Mouse (Mus musculus) stomach, embryonic 14.5 days (tissue): ENCODE data around the gene Nyap1. TPM values are rescaled to one million over a fixed set of nuclear protein-coding genes. Genes with fewer than 3 reads are reported as not detected.

Experiments
- ATAC-seq: fragments of 200-750 bp; cut with Nextera tagmentation; 2 replicates; pipeline ENCODE4 v1.8.0; 2017; ENCODE audit warnings: low read depth, moderate TSS enrichment; ENCODE audit not compliant: insufficient number of reproducible peaks, insufficient read depth, low FRiP score
- H3K27ac ChIP-seq: fragments of 300-500 bp; sonication (generic); 2 replicates; pipeline ENCODE4 v1.5.1; 2014; ENCODE audit warnings: mild to moderate bottlenecking, low read length, moderate library complexity, mixed read lengths
- H3K27me3 ChIP-seq: fragments of 300-500 bp; sonication (generic); 2 replicates; pipeline ENCODE4 v1.6.1; 2014; ENCODE audit warnings: low read length, control low read depth, mixed read lengths; ENCODE audit not compliant: control insufficient read depth, insufficient read depth
- H3K36me3 ChIP-seq: fragments of 300-500 bp; sonication (generic); 2 replicates; pipeline ENCODE4 v1.6.1; 2014; ENCODE audit warnings: mild to moderate bottlenecking, control low read depth, low read length, moderate library complexity, mixed read lengths; ENCODE audit not compliant: control insufficient read depth, insufficient read depth
- H3K4me1 ChIP-seq: fragments of 300-500 bp; sonication (generic); 2 replicates; pipeline ENCODE4 v1.6.1; 2014; ENCODE audit warnings: low read length, control low read depth, mixed read lengths; ENCODE audit not compliant: control insufficient read depth, insufficient read depth
- H3K4me2 ChIP-seq: fragments of 300-500 bp; sonication (generic); replicated peaks from 2 replicates; pipeline ENCODE4 v1.6.1; 2014; ENCODE audit warnings: low read depth, low read length, control low read depth
- H3K4me3 ChIP-seq: fragments of 300-500 bp; sonication (generic); 2 replicates; pipeline ENCODE4 v1.5.1; 2014; ENCODE audit warnings: low read depth, low read length, control low read depth
- H3K9ac ChIP-seq: fragments of 300-500 bp; sonication (generic); replicated peaks from 2 replicates; pipeline ENCODE4 v1.6.1; 2014; ENCODE audit warnings: low read depth, mild to moderate bottlenecking, control low read depth, low read length, moderate library complexity, mixed read lengths
- H3K9me3 ChIP-seq: fragments of 300-500 bp; sonication (generic); 2 replicates; pipeline ENCODE4 v1.6.1; 2016; ENCODE audit warnings: low read depth, low read length, control low read depth; ENCODE audit not compliant: control insufficient read depth
- WGBS: fragments of 180-500 bp; shearing (Covaris S2); extraction: QIAGEN DNeasy Blood & Tissue Kit; methylation state at CpG from one replicate; pipeline ENCODE4 v1.1.7; 2014; 5-methylcytosine and 5-hydroxymethylcytosine counted together
- polyA plus RNA-seq: library from polyadenylated mRNA; unstranded; fragments of >200 nt; fragmentation: Nextera tagmentation; extraction: Ambion mirVana; gene quantifications from 2 replicates; pipeline ENCODE4 v1.2.1, GENCODE M21; 2014

The Nyap1 gene
- polyA plus RNA-seq, 1 experiment from 2014 or later, result 1.0 TPM

DNA sequence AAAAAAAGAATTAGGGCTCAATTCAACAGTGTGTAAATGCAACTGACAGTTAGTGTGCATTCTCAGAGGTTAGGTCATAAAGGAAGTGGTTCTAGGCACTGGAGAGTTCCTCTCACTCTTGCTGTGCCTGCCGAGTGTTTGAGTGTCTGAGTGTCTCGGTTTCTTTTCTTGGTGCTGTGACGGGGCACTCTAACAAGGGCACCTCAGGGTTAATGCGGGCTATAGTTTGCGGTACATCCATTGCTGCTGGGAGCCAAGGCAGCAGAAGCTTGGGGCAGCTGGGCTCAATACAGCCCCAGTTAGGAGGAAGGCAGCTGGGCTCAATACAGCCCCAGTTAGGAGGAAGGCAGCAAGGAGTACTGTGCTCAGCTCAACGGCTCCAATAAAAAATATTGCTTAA lies 36.2 kb downstream of the Nyap1 start:
- 60% methylated on average over 6 of the region's 6 CpGs for WGBS
- Histone ChIP-seq H3K27ac (no peak overlapping the region), H3K36me3 (no peaks in the 10 kb centered on the region), H3K9me3 (no peaks in the 10 kb centered on the region), H3K4me2 (no peak overlapping the region), H3K4me1 (no peaks in the 10 kb centered on the region), H3K27me3 (no peaks in the 10 kb centered on the region), H3K4me3 (no peak overlapping the region), H3K9ac (no peak overlapping the region)
- ATAC-seq, result no peak

DNA sequence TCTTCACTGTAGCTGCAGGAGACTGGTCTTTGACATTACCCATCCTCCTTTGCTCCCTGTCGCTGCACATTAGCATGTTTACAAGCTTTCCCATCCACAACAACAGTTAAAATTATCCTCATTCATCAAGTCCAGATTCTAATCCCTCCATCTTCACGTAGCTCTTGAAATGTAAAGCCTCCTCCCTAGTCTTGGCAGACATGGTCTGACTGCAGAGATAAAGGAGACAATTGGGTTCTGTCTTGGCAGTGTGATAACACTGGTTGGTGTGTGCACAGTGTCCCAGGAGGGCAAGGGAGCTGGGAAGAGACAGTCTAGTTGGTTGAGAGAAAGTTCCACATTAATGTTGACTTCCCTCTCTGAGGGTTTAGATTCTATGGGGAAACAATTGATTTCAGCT lies 41.6 kb downstream of the Nyap1 start:
- H3K9ac ChIP-seq, result no peak overlapping the region

DNA sequence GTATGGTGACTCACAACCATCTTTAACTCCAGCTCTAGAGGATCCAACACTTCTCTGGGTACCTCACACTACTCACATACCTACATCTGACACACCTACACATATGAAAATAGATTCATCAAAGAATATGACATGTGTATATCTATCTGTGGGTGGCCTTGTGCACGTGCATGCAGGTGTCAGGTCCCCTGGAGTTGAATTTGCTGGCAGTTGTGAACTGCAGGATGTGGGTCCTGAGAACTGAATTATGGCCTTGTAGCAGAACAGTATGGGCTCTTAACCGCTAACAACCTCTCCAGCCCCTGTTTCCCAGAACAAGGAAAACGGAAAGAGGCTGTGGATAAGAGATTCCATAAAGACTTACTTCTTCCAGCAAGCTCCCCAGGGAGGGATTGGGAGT lies 42.3 kb downstream of the Nyap1 start:
- H3K36me3 ChIP-seq, result no peaks in the 10 kb centered on the region
- H3K27me3 ChIP-seq, result no peaks in the 10 kb centered on the region
- no peak overlapping the region for H3K27ac ChIP-seq
- H3K4me1 ChIP-seq, result no peaks in the 10 kb centered on the region
- H3K9me3 ChIP-seq, result no peaks in the 10 kb centered on the region
- no peak overlapping the region for H3K4me3 ChIP-seq
- no peak overlapping the region for H3K9ac ChIP-seq
- ATAC-seq, result no peak
- no peak overlapping the region for H3K4me2 ChIP-seq
- 68% methylated on average over 3 of the region's 3 CpGs for WGBS

More for the DNA sequence above, 41.6 kb downstream of the Nyap1 start:
- Histone ChIP-seq H3K4me3 (no peak overlapping the region), H3K27me3 (no peaks in the 10 kb centered on the region), H3K4me1 (no peaks in the 10 kb centered on the region), H3K27ac (no peak overlapping the region), H3K9me3 (no peaks in the 10 kb centered on the region), H3K36me3 (no peaks in the 10 kb centered on the region), H3K4me2 (no peak overlapping the region)
- WGBS, result 37% methylated on average over 2 of the region's 2 CpGs
- no peak for ATAC-seq

GRCm38 (mm10) chr5:137695930-137696329 lies 45.5 kb downstream of the Nyap1 start:
- H3K27me3 ChIP-seq, result no peaks in the 10 kb centered on the region
- no peaks in the 10 kb centered on the region for H3K9me3 ChIP-seq
- H3K9ac ChIP-seq, result no peak overlapping the region
- ATAC-seq, result no peak
- H3K36me3 ChIP-seq, result no peaks in the 10 kb centered on the region
- H3K4me2 ChIP-seq, result no peak overlapping the region
- no peaks in the 10 kb centered on the region for H3K4me1 ChIP-seq
- WGBS, result 57% methylated on average over 4 of the region's 4 CpGs
- H3K27ac ChIP-seq, result no peak overlapping the region
- no peak overlapping the region for H3K4me3 ChIP-seq

- Histone ChIP-seq H3K4me1 (no peaks in the 10 kb centered on the region), H3K36me3 (no peaks in the 10 kb centered on the region), H3K27me3 (no peaks in the 10 kb centered on the region), H3K27ac (no peak overlapping the region), H3K9ac (no peak overlapping the region), H3K9me3 (no peaks in the 10 kb centered on the region), H3K4me3 (no peak overlapping the region), H3K4me2 (no peak overlapping the region)
- ATAC-seq, result no peak
- WGBS, result 80% methylated on average over 3 of the region's 3 CpGs
Observed at GRCm38 (mm10) chr5:137694796-137695195, 46.6 kb downstream of the Nyap1 start.

GRCm38 (mm10) chr5:137691881-137692280 lies 49.5 kb downstream of the Nyap1 start:
- Histone ChIP-seq H3K9ac (no peak overlapping the region), H3K4me1 (no peaks in the 10 kb centered on the region), H3K4me3 (no peak overlapping the region), H3K36me3 (no peaks in the 10 kb centered on the region), H3K4me2 (no peak overlapping the region), H3K9me3 (no peaks in the 10 kb centered on the region), H3K27ac (no peak overlapping the region), H3K27me3 (no peaks in the 10 kb centered on the region)
- ATAC-seq, result no peak
- 75% methylated on average over 1 of the region's 1 CpGs for WGBS

- Histone ChIP-seq H3K4me1 (no peaks in the 10 kb centered on the region), H3K36me3 (no peaks in the 10 kb centered on the region), H3K4me3 (no peak overlapping the region), H3K9ac (no peak overlapping the region), H3K27ac (no peak overlapping the region), H3K27me3 (no peaks in the 10 kb centered on the region), H3K9me3 (no peaks in the 10 kb centered on the region), H3K4me2 (no peak overlapping the region)
- WGBS, result 48% methylated on average over 9 of the region's 9 CpGs
- no peak for ATAC-seq
Observed at GRCm38 (mm10) chr5:137690531-137690930, 50.9 kb downstream of the Nyap1 start.

- Histone ChIP-seq H3K27me3 (no peaks in the 10 kb centered on the region), H3K9ac (no peak overlapping the region), H3K4me2 (no peak overlapping the region), H3K4me3 (no peak overlapping the region), H3K36me3 (no peaks in the 10 kb centered on the region), H3K9me3 (no peaks in the 10 kb centered on the region), H3K4me1 (no peaks in the 10 kb centered on the region), H3K27ac (no peak overlapping the region)
- WGBS, result 68% methylated on average over 3 of the region's 3 CpGs
- no peak for ATAC-seq
Observed at GRCm38 (mm10) chr5:137689974-137690373, 51.4 kb downstream of the Nyap1 start.

DNA sequence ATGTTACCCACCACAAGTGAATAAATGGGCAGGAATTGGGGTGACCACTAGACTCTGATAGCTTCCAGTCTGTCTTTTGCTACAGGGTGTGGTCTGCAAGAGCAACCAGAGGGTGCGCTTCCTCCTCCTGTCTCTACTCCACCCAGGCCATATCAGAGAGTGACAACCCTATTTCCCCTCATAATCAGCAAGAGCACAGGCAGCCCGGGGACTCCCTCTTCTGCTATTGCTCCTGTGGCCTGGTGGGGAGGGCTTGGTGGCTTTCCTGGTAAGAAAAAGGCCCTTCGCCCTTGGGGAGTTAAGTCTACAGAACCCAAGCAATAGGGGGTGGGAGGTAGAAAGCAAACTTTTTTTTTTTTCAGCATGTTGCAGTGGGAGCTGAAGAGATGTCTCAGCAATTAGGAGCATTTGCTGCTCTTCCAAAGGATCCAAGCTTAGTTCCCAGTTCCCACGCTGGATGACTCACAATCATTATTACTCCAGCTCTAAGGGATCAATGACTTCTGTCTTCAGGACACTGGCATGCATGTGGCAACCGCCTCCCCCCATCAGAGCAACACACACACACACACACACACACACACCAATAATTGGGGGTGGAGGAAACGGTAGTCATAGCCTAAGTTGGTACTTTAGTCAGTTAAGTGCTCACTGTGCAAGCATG lies 55.1 kb downstream of the Nyap1 start:
- ATAC-seq, result peak; percentile 20; the same call in 1 of the 2 replicates
- no peak overlapping the region for H3K4me3 ChIP-seq
- H3K9me3 ChIP-seq, result no peaks in the 10 kb centered on the region

More for the DNA sequence above, 55.1 kb downstream of the Nyap1 start:
- no peak overlapping the region for H3K27ac ChIP-seq
- no peak overlapping the region for H3K4me2 ChIP-seq
- no peaks in the 10 kb centered on the region for H3K27me3 ChIP-seq
- no peaks in the 10 kb centered on the region for H3K36me3 ChIP-seq
- peaks cover 6% of the 10 kb centered on the region for H3K4me1 ChIP-seq
- 77% methylated on average over 6 of the region's 6 CpGs for WGBS
- H3K9ac ChIP-seq, result no peak overlapping the region
